In genomic region chr4:142875105-142875504, GRCm38 (mm10) we compare ENCODE assay signal across 31 mouse cellular contexts.
DNase-seq lines count a peak whose midpoint lies in the region; ATAC-seq lines count a peak whose summit lies in the region.
"Had no signal": no experiment of that assay in that cellular context is flagged by ENCODE, and none has a peak within 500 bp of the region (broad histone marks: within the 10 kb centered on the region; RNA-seq: fewer than 3 reads in every experiment).

No protein-coding gene starts in this region.

- H3K27me3 ChIP-seq in hindbrain, embryonic 11.5 days (ENCODE audit: control insufficient read depth, insufficient read depth, low read length): no peaks in the 10 kb centered on the region
- no peaks in the 10 kb centered on the region for H3K27me3 ChIP-seq in hindbrain, embryonic 10.5 days (ENCODE audit: insufficient read depth, poor library complexity, severe bottlenecking)
- no peaks in the 10 kb centered on the region for H3K27me3 ChIP-seq in hindbrain, embryonic 14.5 days (ENCODE audit: control insufficient read depth, insufficient read depth, low read length)
- H3K27me3 ChIP-seq in intestine, embryonic 15.5 days (replicated peaks): no peaks in the 10 kb centered on the region
- H3K27me3 ChIP-seq in neural tube, embryonic 13.5 days: peaks cover 9% of the 10 kb centered on the region; the same call in 1 of the 2 replicates
- no peaks in the 10 kb centered on the region for H3K27me3 ChIP-seq in liver, embryonic 12.5 days (replicated peaks)
- H3K27me3 ChIP-seq: kidney, embryonic 15.5 days; limb, embryonic 12.5 days; midbrain, embryonic 12.5 days had no signal

- H3K4me3 ChIP-seq in hindbrain, embryonic 11.5 days (ENCODE audit: low read depth, low read length): no peak overlapping the region
- no peak overlapping the region for H3K4me3 ChIP-seq in hindbrain, embryonic 10.5 days
- H3K4me3 ChIP-seq in hindbrain, embryonic 14.5 days (replicated peaks; ENCODE audit: low read length): no peak overlapping the region
- no peak overlapping the region for H3K4me3 ChIP-seq in intestine, embryonic 15.5 days (replicated peaks)
- no peak overlapping the region for H3K4me3 ChIP-seq in neural tube, embryonic 13.5 days
- no peak overlapping the region for H3K4me3 ChIP-seq in liver, embryonic 12.5 days
- H3K4me3 ChIP-seq: erythroblast, embryonic 14.5 days; gastrocnemius, adult 2 months; heart, adult 2 months; heart, embryonic 13.5 days; kidney, embryonic 15.5 days; layer of hippocampus, adult 2 months; left cerebral cortex, adult 2 months; limb, embryonic 12.5 days; midbrain, embryonic 12.5 days; myocyte had no signal

- no peak overlapping the region for H3K9ac ChIP-seq in hindbrain, embryonic 11.5 days (ENCODE audit: low read depth, low read length)
- no peak overlapping the region for H3K9ac ChIP-seq in hindbrain, embryonic 14.5 days
- no peak overlapping the region for H3K9ac ChIP-seq in intestine, embryonic 15.5 days
- no peak overlapping the region for H3K9ac ChIP-seq in neural tube, embryonic 13.5 days
- no peak overlapping the region for H3K9ac ChIP-seq in liver, embryonic 12.5 days
- H3K9ac ChIP-seq: heart, embryonic 13.5 days; kidney, embryonic 15.5 days; limb, embryonic 12.5 days; liver, postnatal 0 days; midbrain, embryonic 12.5 days had no signal

- 68% methylated on average over 5 of the region's 5 CpGs for WGBS in hindbrain, embryonic 11.5 days
- 74% methylated on average over 5 of the region's 5 CpGs for WGBS in hindbrain, embryonic 10.5 days
- WGBS in hindbrain, embryonic 14.5 days: 53% methylated on average over 5 of the region's 5 CpGs
- 42% methylated on average over 5 of the region's 5 CpGs for WGBS in intestine, embryonic 15.5 days
- 18% methylated on average over 5 of the region's 5 CpGs for WGBS in neural tube, embryonic 13.5 days
- WGBS in liver, embryonic 12.5 days (ENCODE audit: insufficient replicate concordance): 62% methylated on average over 5 of the region's 5 CpGs

- H3K36me3 ChIP-seq in hindbrain, embryonic 11.5 days (ENCODE audit: control insufficient read depth, insufficient read depth, low read length): no peaks in the 10 kb centered on the region
- no peaks in the 10 kb centered on the region for H3K36me3 ChIP-seq in hindbrain, embryonic 10.5 days
- H3K36me3 ChIP-seq in hindbrain, embryonic 14.5 days (replicated peaks; ENCODE audit: control insufficient read depth, insufficient read depth): no peaks in the 10 kb centered on the region
- H3K36me3 ChIP-seq in intestine, embryonic 15.5 days: no peaks in the 10 kb centered on the region
- H3K36me3 ChIP-seq in neural tube, embryonic 13.5 days: no peaks in the 10 kb centered on the region
- no peaks in the 10 kb centered on the region for H3K36me3 ChIP-seq in liver, embryonic 12.5 days
- H3K36me3 ChIP-seq: heart, embryonic 13.5 days; kidney, embryonic 15.5 days; limb, embryonic 12.5 days; midbrain, embryonic 12.5 days had no signal

- no peak overlapping the region for H3K27ac ChIP-seq in hindbrain, embryonic 11.5 days (ENCODE audit: low read depth, low read length)
- no peak overlapping the region for H3K27ac ChIP-seq in hindbrain, embryonic 10.5 days
- no peak overlapping the region for H3K27ac ChIP-seq in hindbrain, embryonic 14.5 days
- no peak overlapping the region for H3K27ac ChIP-seq in intestine, embryonic 15.5 days
- H3K27ac ChIP-seq in neural tube, embryonic 13.5 days (replicated peaks): peak overlapping the region; percentile 59
- H3K27ac ChIP-seq in liver, embryonic 12.5 days: no peak overlapping the region
- H3K27ac ChIP-seq: gastrocnemius, adult 2 months; heart, adult 2 months; heart, embryonic 13.5 days; kidney, embryonic 15.5 days; layer of hippocampus, adult 2 months; left cerebral cortex, adult 2 months; limb, embryonic 12.5 days; midbrain, embryonic 12.5 days; stomach, postnatal 0 days had no signal

- H3K4me1 ChIP-seq in hindbrain, embryonic 11.5 days (replicated peaks; ENCODE audit: control insufficient read depth, insufficient read depth, low read length): no peaks in the 10 kb centered on the region
- H3K4me1 ChIP-seq in hindbrain, embryonic 10.5 days (replicated peaks): peaks cover 3% of the 10 kb centered on the region
- no peaks in the 10 kb centered on the region for H3K4me1 ChIP-seq in hindbrain, embryonic 14.5 days (replicated peaks; ENCODE audit: control insufficient read depth, insufficient read depth, low read length)
- H3K4me1 ChIP-seq in intestine, embryonic 15.5 days (replicated peaks): no peaks in the 10 kb centered on the region
- peaks cover 22% of the 10 kb centered on the region for H3K4me1 ChIP-seq in neural tube, embryonic 13.5 days (replicated peaks)
- H3K4me1 ChIP-seq in liver, embryonic 12.5 days: no peaks in the 10 kb centered on the region
- H3K4me1 ChIP-seq: heart, embryonic 13.5 days had no signal

- no peaks in the 10 kb centered on the region for H3K9me3 ChIP-seq in hindbrain, embryonic 11.5 days (ENCODE audit: control insufficient read depth, low read length)
- H3K9me3 ChIP-seq in hindbrain, embryonic 10.5 days: no peaks in the 10 kb centered on the region
- H3K9me3 ChIP-seq in hindbrain, embryonic 14.5 days (ENCODE audit: control insufficient read depth, low read length): no peaks in the 10 kb centered on the region
- no peaks in the 10 kb centered on the region for H3K9me3 ChIP-seq in intestine, embryonic 15.5 days
- H3K9me3 ChIP-seq in neural tube, embryonic 13.5 days: no peaks in the 10 kb centered on the region
- H3K9me3 ChIP-seq in liver, embryonic 12.5 days (replicated peaks): no peaks in the 10 kb centered on the region; the same call in 1 of the 2 replicates
- H3K9me3 ChIP-seq: heart, embryonic 13.5 days; kidney, embryonic 15.5 days; limb, embryonic 12.5 days; midbrain, embryonic 12.5 days had no signal

- peak; percentile 38; the same call in 1 of the 2 replicates for ATAC-seq in hindbrain, embryonic 11.5 days (ENCODE audit: low FRiP score)
- peak; percentile 46; the same call in 1 of the 2 replicates for ATAC-seq in hindbrain, embryonic 14.5 days (ENCODE audit: low FRiP score)
- ATAC-seq in intestine, embryonic 15.5 days: peak; percentile 89
- ATAC-seq in neural tube, embryonic 13.5 days (ENCODE audit: low read depth): peak; percentile 92
- no peak for ATAC-seq in liver, embryonic 12.5 days
- ATAC-seq in granulocyte monocyte progenitor cell, adult 5-6 weeks (replicated peaks; ENCODE audit: poor library complexity, severe bottlenecking): no peak
- ATAC-seq: CD4-positive, CD25-positive, alpha-beta regulatory T cell, adult 4 months; forebrain, embryonic 16.5 days; liver, postnatal 0 days had no signal

- DNase-seq in hindbrain, embryonic 11.5 days (ENCODE audit: low spot score): peak; percentile 9
- DNase-seq in hindbrain, embryonic 10.5 days (ENCODE audit: low spot score): no peak
- DNase-seq in hindbrain, embryonic 14.5 days (ENCODE audit: low spot score): no peak
- DNase-seq: adrenal gland, postnatal 14 days; cerebellum, adult 18-20 months; gastrocnemius, adult 2 months; gastrocnemius, postnatal 36 days; heart, adult 2 months; heart, postnatal 10 days; kidney, adult 11 months; kidney, postnatal 36 days; liver, postnatal 0 days; lung, postnatal 4 days; right cerebral cortex, postnatal 4 days; thymus, adult 18-20 months; thymus, postnatal 36 days had no signal

- no peak overlapping the region for H3K4me2 ChIP-seq in hindbrain, embryonic 11.5 days (replicated peaks; ENCODE audit: low read depth, low read length)
- H3K4me2 ChIP-seq in hindbrain, embryonic 14.5 days (replicated peaks): no peak overlapping the region
- H3K4me2 ChIP-seq in intestine, embryonic 15.5 days (replicated peaks): no peak overlapping the region
- no peak overlapping the region for H3K4me2 ChIP-seq in neural tube, embryonic 13.5 days
- H3K4me2 ChIP-seq in liver, embryonic 12.5 days: no peak overlapping the region
- H3K4me2 ChIP-seq: heart, embryonic 13.5 days; kidney, embryonic 15.5 days; limb, embryonic 12.5 days; midbrain, embryonic 12.5 days had no signal

Comparison
In these comparisons a context has a peak if more than half of its experiments do, and no peak if none do; other contexts are left out.
1. ATAC-seq: peak in hindbrain, embryonic 11.5 days (single experiment), hindbrain, embryonic 14.5 days (single experiment), intestine, embryonic 15.5 days (single experiment) and neural tube, embryonic 13.5 days (single experiment); none in liver, embryonic 12.5 days (single experiment) and granulocyte monocyte progenitor cell, adult 5-6 weeks (single experiment).